8 mouse cellular contexts compared by ENCODE assay signal in the genomic region with DNA sequence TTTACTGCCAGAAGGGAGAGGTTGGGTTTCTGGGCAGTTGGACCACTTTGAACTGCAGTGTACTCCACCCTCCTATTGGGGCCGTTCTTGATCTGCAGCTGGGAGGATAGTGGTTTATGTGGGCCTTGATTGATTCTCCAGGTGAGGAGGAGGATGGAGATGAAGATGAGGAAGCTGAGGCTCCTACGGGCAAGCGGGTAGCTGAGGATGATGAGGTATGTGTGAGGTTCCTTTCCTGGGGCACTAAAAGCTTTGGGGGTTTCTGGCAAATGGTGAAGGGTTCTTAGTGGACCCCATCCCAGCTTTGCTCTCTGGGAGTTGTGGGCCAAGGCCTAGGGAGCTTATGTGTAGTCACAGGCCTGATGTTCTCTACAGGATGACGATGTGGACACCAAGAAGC. TPM values are rescaled to one million over a fixed set of nuclear protein-coding genes. Genes with fewer than 3 reads are reported as not detected.
A peak's percentile ranks its signal among the peaks of the same experiment; 100 is the strongest.
DNase-seq lines count a peak whose midpoint lies in the region; ATAC-seq and TF ChIP-seq lines count a peak whose summit lies in the region.

No protein-coding gene starts in this region.

- no peak for TF ChIP-seq CTCF in left cerebral cortex, adult 2 months (IDR thresholded peaks at IDR 0.05)
- TF ChIP-seq CTCF in intestine, postnatal 0 days (IDR thresholded peaks at IDR 0.05; ENCODE audit: low read depth), result no peak

- H3K9me3 ChIP-seq in embryonic facial prominence, embryonic 15.5 days (replicated peaks), result no peaks in the 10 kb centered on the region
- no peaks in the 10 kb centered on the region for H3K9me3 ChIP-seq in intestine, postnatal 0 days (ENCODE audit: control insufficient read depth)
- H3K9me3 ChIP-seq in neural tube, embryonic 14.5 days (ENCODE audit: control insufficient read depth, low read length), result no peaks in the 10 kb centered on the region

- peak overlapping the region; percentile 4; the same call in 1 of the 2 replicates for H3K9ac ChIP-seq in embryonic facial prominence, embryonic 15.5 days
- H3K9ac ChIP-seq in intestine, postnatal 0 days (ENCODE audit: low read depth, low read length), result no peak overlapping the region; the same call in 1 of the 2 replicates
- 0 out of 2 replicates have a peak overlapping the region, but pooled peaks have one; percentile 99 for H3K9ac ChIP-seq in neural tube, embryonic 14.5 days (replicated peaks; ENCODE audit: low read depth, low read length)

- H3K4me3 ChIP-seq in left cerebral cortex, adult 2 months, result peak overlapping the region; percentile 99; the same call in 1 of the 2 replicates
- peak overlapping the region; percentile 99 for H3K4me3 ChIP-seq in embryonic facial prominence, embryonic 15.5 days (replicated peaks)
- peak overlapping the region; percentile 98; the same call in 1 of the 2 replicates for H3K4me3 ChIP-seq in intestine, postnatal 0 days (ENCODE audit: low read depth, low read length)
- H3K4me3 ChIP-seq in neural tube, embryonic 14.5 days (ENCODE audit: low read depth, low read length), result peak overlapping the region; percentile 100

- no peak overlapping the region for H3K27ac ChIP-seq in left cerebral cortex, adult 2 months
- peak overlapping the region; percentile 39; the same call in 1 of the 2 replicates for H3K27ac ChIP-seq in embryonic facial prominence, embryonic 15.5 days (replicated peaks)
- H3K27ac ChIP-seq in intestine, postnatal 0 days (ENCODE audit: low read depth, low read length), result peak overlapping the region; percentile 35; the same call in 1 of the 2 replicates
- H3K27ac ChIP-seq in neural tube, embryonic 14.5 days (ENCODE audit: low read depth, low read length), result no peak overlapping the region

- peaks cover 14% of the 10 kb centered on the region; the same call in 1 of the 2 replicates for H3K36me3 ChIP-seq in embryonic facial prominence, embryonic 15.5 days
- peaks cover 4% of the 10 kb centered on the region; the same call in 1 of the 2 replicates for H3K36me3 ChIP-seq in intestine, postnatal 0 days (ENCODE audit: control insufficient read depth, insufficient read depth)
- peaks cover 12% of the 10 kb centered on the region; the same call in 1 of the 2 replicates for H3K36me3 ChIP-seq in neural tube, embryonic 14.5 days (ENCODE audit: control insufficient read depth, insufficient read depth, low read length)

- ATAC-seq in embryonic facial prominence, embryonic 15.5 days (ENCODE audit: insufficient number of reproducible peaks, low FRiP score, low TSS enrichment, low read depth), result no peak
- no peak for ATAC-seq in intestine, postnatal 0 days
- ATAC-seq in neural tube, embryonic 14.5 days (ENCODE audit: low read depth), result no peak

- 15% methylated on average over 4 of the region's 4 CpGs for WGBS in embryonic facial prominence, embryonic 15.5 days
- WGBS in intestine, postnatal 0 days, result 11% methylated on average over 4 of the region's 4 CpGs
- 41% methylated on average over 4 of the region's 4 CpGs for WGBS in neural tube, embryonic 14.5 days

- no peak for DNase-seq in left cerebral cortex, adult 2 months (ENCODE audit: extremely low spot score in 1 of 2, low spot score in 2 of 2)
- DNase-seq in left cerebral cortex, postnatal 25 days (ENCODE audit: low spot score in 2 of 2), result no peak
- DNase-seq in urinary bladder, adult 2 months (ENCODE audit: low spot score), result no peak
- DNase-seq in thymus, postnatal 25 days, result no peak
- DNase-seq in ovary, postnatal 10 days (ENCODE audit: low spot score), result no peak

- H3K4me2 ChIP-seq in embryonic facial prominence, embryonic 15.5 days (replicated peaks), result peak overlapping the region; percentile 62
- peak overlapping the region; percentile 78 for H3K4me2 ChIP-seq in intestine, postnatal 0 days (replicated peaks; ENCODE audit: low read depth)
- peak overlapping the region; percentile 92 for H3K4me2 ChIP-seq in neural tube, embryonic 14.5 days (ENCODE audit: low read depth, low read length)

- H3K27me3 ChIP-seq in embryonic facial prominence, embryonic 15.5 days, result no peaks in the 10 kb centered on the region
- no peaks in the 10 kb centered on the region for H3K27me3 ChIP-seq in intestine, postnatal 0 days (replicated peaks; ENCODE audit: control insufficient read depth, insufficient read depth, low read length)
- H3K27me3 ChIP-seq in neural tube, embryonic 14.5 days (ENCODE audit: control insufficient read depth, insufficient read depth, low read length), result no peaks in the 10 kb centered on the region

- intact Hi-C loops in left cerebral cortex, adult 2 months (cut with DNase I), result no loop called here
- intact Hi-C loops in left cerebral cortex, postnatal 25 days (cut with DNase I), result loop anchor here (5.0 kb wide), 2 partner anchors 152 to 172 kb away; partner anchors contain the start of gene Ncl

- H3K4me1 ChIP-seq in embryonic facial prominence, embryonic 15.5 days, result peaks cover 35% of the 10 kb centered on the region
- H3K4me1 ChIP-seq in intestine, postnatal 0 days (replicated peaks; ENCODE audit: control insufficient read depth, insufficient read depth, low read length), result 0 out of 2 replicates have a peak, but pooled peaks cover 5% of the 10 kb centered on the region
- H3K4me1 ChIP-seq in neural tube, embryonic 14.5 days (ENCODE audit: control insufficient read depth, insufficient read depth, low read length), result peaks cover 28% of the 10 kb centered on the region; the same call in 1 of the 2 replicates

RNA-seq across cellular contexts. Expression of gene Ptma, which starts 3.1 kb away (rescaled TPM):
- 100 to 1,000 TPM; 353 to 363 TPM for total RNA-seq in left cerebral cortex, adult 2 months (2021)
- total RNA-seq in left cerebral cortex, postnatal 25 days (2021), result 100 to 1,000 TPM; 359 to 366 TPM
- polyA plus RNA-seq in embryonic facial prominence, embryonic 15.5 days (2015; fragmentation: Nextera tagmentation; extraction: Ambion mirVana), result 1,945 and 2,079 TPM in 2 replicates
- 1,008 and 1,098 TPM in 2 replicates for polyA plus RNA-seq in intestine, postnatal 0 days (2015; fragmentation: Nextera tagmentation; extraction: Ambion mirVana)
- 1,651 and 1,970 TPM in 2 replicates for polyA plus RNA-seq in neural tube, embryonic 14.5 days (2014; fragmentation: Nextera tagmentation; extraction: Ambion mirVana)
- 836 and 1,054 TPM in 2 replicates for polyA plus RNA-seq in urinary bladder, adult 2 months (2012; rRNA removed)

RNA-seq across cellular contexts. Expression of gene Pde6d, which starts 52.8 kb away (rescaled TPM):
- total RNA-seq in left cerebral cortex, adult 2 months (2021), result 10 to 100 TPM; 43.7 to 50.3 TPM
- 10 to 100 TPM; 49.4 to 58.1 TPM for total RNA-seq in left cerebral cortex, postnatal 25 days (2021)
- 70.9 and 74.7 TPM in 2 replicates for polyA plus RNA-seq in embryonic facial prominence, embryonic 15.5 days (2015; fragmentation: Nextera tagmentation; extraction: Ambion mirVana)
- 41.9 and 42.6 TPM in 2 replicates for polyA plus RNA-seq in intestine, postnatal 0 days (2015; fragmentation: Nextera tagmentation; extraction: Ambion mirVana)
- 92.9 and 97.4 TPM in 2 replicates for polyA plus RNA-seq in neural tube, embryonic 14.5 days (2014; fragmentation: Nextera tagmentation; extraction: Ambion mirVana)
- 48.0 and 49.0 TPM in 2 replicates for polyA plus RNA-seq in urinary bladder, adult 2 months (2012; rRNA removed)

RNA-seq across cellular contexts. Expression of gene Cops7b, which starts 53.1 kb away (rescaled TPM):
- 10 to 100 TPM; 24.5 TPM for total RNA-seq in left cerebral cortex, adult 2 months (2021)
- 10 to 100 TPM; 27.5 to 29.6 TPM for total RNA-seq in left cerebral cortex, postnatal 25 days (2021)
- polyA plus RNA-seq in embryonic facial prominence, embryonic 15.5 days (2015; fragmentation: Nextera tagmentation; extraction: Ambion mirVana), result 39.1 and 41.2 TPM in 2 replicates
- 14.2 and 15.7 TPM in 2 replicates for polyA plus RNA-seq in intestine, postnatal 0 days (2015; fragmentation: Nextera tagmentation; extraction: Ambion mirVana)
- 52.1 and 55.7 TPM in 2 replicates for polyA plus RNA-seq in neural tube, embryonic 14.5 days (2014; fragmentation: Nextera tagmentation; extraction: Ambion mirVana)
- polyA plus RNA-seq in urinary bladder, adult 2 months (2012; rRNA removed), result 22.0 and 34.3 TPM in 2 replicates

Comparison
In these comparisons a context has a peak if more than half of its experiments do, and no peak if none do; other contexts are left out.
1. H3K27ac ChIP-seq: peak in embryonic facial prominence, embryonic 15.5 days (single experiment) and intestine, postnatal 0 days (single experiment); none in left cerebral cortex, adult 2 months (single experiment) and neural tube, embryonic 14.5 days (single experiment).
2. Peak in every context shown above with its lines, with median percentiles within 50 percentile points of each other: H3K4me3 ChIP-seq and H3K4me2 ChIP-seq.